Mouse (Mus musculus) brain, embryonic 14.5 days (tissue): ENCODE measurements around the gene Sass6. TPM values are rescaled to one million over a fixed set of nuclear protein-coding genes. Genes with fewer than 3 reads are reported as not detected.
"Not testable (repeated sequence)": the region's sequence is repeated elsewhere in the genome, so short reads cannot be mapped to it uniquely, and the experiment has no call there.

Source experiments
- DNase-seq: peaks from one replicate; pipeline ENCODE4 v3.0.0-alpha.2; 2011; ENCODE audit warnings: low read depth
- CTCF ChIP-seq: fragments of 200-500 bp; IDR thresholded peaks from 2 replicates; pipeline ENCODE4 v1.5.1; 2012; ENCODE audit warnings: inconsistent platforms, mild to moderate bottlenecking, moderate library complexity, borderline replicate concordance; ENCODE audit not compliant: insufficient read depth, insufficient read length; ENCODE audit errors: extremely low read depth
- POLR2A ChIP-seq: fragments of 200-500 bp; IDR thresholded peaks from 2 replicates; pipeline ENCODE4 v1.6.1; 2012; ENCODE audit warnings: mild to moderate bottlenecking, inconsistent platforms, borderline replicate concordance; ENCODE audit not compliant: poor library complexity, insufficient read depth, insufficient read length, severe bottlenecking; ENCODE audit errors: extremely low read depth
- polyA plus RNA-seq: library from polyadenylated mRNA; depleted of rRNA; stranded (reverse); fragments of >200 nt; gene quantifications from 2 replicates; pipeline ENCODE4 v1.2.3, GENCODE M21; 2012; rRNA removed

Gene Sass6
- polyA plus RNA-seq, 1 experiment: 10.4 TPM

DNA sequence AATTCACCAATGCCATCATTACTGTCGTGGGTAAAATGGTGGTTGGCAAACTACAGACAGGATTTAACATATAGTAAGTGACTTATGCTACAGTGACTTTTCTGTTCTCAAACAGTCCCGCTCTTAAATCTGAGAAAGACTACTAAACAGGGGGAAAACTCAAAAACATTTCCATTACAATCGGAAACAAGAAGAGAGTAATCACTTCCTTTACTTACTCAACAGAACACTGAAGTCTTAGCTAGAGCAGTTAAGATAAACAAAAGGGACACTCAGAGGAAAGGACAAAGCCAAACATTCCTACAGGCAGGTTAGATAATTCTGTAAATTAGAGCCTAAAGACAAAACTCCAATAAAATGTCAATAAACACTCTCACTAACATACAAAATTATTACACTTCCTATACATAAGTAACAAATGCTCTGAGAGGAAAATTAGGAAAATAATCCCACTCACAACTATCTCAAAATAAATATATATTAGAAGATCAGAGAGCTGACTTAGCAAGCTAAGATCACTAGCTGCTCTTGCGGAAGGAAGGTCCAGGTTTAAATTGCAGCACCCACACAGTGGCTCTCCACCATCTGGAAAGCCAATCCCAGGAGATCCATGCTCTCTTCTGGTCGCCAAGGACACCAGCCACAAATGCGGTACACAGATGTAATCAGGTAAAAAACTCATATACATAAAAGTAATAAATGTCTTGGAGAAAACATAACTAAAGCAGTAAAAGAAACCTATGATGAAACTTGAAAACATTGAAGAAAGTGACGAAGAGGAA lies 61.6 kb downstream of the Sass6 start:
- TF ChIP-seq CTCF (no peak), POLR2A (no peak)
- no peak for DNase-seq

- TF ChIP-seq POLR2A (no peak), CTCF (no peak)
- DNase-seq: no peak
Observed at GRCm38 (mm10) chr3:116658928-116659565, 64.3 kb downstream of the Sass6 start.

DNA sequence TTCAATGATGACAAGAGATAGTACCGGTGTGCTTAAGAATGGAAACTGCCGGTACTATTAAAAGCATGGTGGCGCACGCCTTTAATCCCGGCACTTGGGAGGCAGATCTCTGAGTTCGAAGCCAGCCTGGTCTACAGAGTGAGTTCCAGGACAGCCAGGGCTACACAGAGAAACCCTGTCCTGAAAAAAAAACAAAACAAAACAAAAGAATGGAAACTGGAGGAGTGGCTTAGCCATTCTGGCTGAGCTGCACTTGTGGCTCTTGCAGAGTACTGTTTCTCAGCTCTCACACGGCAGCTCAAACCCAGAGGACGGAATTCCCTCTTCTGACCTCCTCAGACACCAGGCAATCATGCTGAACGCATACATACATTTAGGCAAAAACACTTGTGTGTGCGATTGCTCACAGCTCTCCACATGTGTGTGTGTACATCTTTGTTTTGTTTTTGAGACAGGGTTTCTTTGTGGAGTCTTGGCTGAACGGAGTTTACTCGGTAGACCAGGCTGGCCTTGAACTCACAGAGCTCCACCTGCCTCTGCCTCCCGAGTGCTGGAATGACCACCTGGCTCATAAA lies 65.2 kb downstream of the Sass6 start:
- TF ChIP-seq CTCF (no peak), POLR2A (no peak)
- DNase-seq: no peak

DNA sequence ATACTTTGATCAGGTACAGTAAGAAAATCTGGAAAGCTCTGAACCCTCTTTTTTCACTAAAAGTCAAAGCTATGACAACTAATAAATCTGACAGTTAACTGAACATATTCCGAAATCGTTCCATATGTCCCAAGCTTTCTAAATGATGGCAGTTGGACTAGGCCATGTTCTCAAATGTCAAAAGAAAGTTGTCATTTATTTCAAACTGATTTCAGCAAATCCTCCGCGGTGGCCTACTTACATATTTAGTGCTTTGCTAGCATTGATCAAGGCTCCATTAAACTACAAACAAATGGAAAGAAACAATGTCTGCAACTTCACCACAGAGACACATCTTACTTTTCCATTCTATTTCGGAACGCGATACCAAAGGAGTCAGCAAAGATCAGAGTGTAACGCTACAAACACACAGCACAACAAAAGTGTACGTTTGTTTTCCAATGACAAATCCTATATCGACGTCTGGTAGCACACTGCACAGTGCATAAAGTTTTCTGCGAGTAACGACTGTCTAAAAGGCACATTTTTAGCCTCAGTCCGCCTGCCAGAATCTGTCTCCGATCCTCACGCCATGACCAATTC lies 66.6 kb downstream of the Sass6 start:
- DNase-seq: no peak
- TF ChIP-seq POLR2A (no peak), CTCF (no peak)

- DNase-seq: no peak
- TF ChIP-seq CTCF (no peak), POLR2A (no peak)
Observed at GRCm38 (mm10) chr3:116661870-116662414, 67.2 kb downstream of the Sass6 start.

- no peak for TF ChIP-seq CTCF
- TF ChIP-seq POLR2A: peak; percentile 99
- peak; percentile 98 for DNase-seq
Observed at GRCm38 (mm10) chr3:116662463-116662863, 67.7 kb downstream of the Sass6 start, which contains the start of gene Mfsd14a. Mfsd14a (minus strand) TSS chr3:116662677.

- DNase-seq: not testable (repeated sequence)
Observed at GRCm38 (mm10) chr3:116664281-116664680, 69.5 kb downstream of the Sass6 start.

Other genes starting within 250 kb of the Sass6 start
- 6.5 and 8.5 TPM in 2 replicates for gene Cdc14a, start 170.9 kb upstream of the Sass6 start, polyA plus RNA-seq
- 88.2 and 90.0 TPM in 2 replicates for gene Rtca, start 86.8 kb upstream of the Sass6 start, polyA plus RNA-seq
- gene Dbt, start 81.9 kb upstream of the Sass6 start, polyA plus RNA-seq: 11.2 TPM in 2 replicates
- gene Lrrc39, start 32.0 kb upstream of the Sass6 start, polyA plus RNA-seq: 0.08 and 0.10 TPM in 2 replicates
- 25.3 and 27.2 TPM in 2 replicates for gene Trmt13, start 19.6 kb downstream of the Sass6 start, polyA plus RNA-seq
- gene Mfsd14a, start 67.7 kb downstream of the Sass6 start, polyA plus RNA-seq: 38.8 and 44.9 TPM in 2 replicates
- gene Gm43191, start 86.3 kb downstream of the Sass6 start, polyA plus RNA-seq: not detected in 2 replicates
- gene Slc35a3, start 117.8 kb downstream of the Sass6 start, polyA plus RNA-seq: 10.0 and 10.4 TPM in 2 replicates
- 11.4 and 18.0 TPM in 2 replicates for gene Agl, start 213.2 kb downstream of the Sass6 start, polyA plus RNA-seq